Mouse (Mus musculus) CH12.LX (cell line): ENCODE results near the gene Macf1. TPM values are rescaled to one million over a fixed set of nuclear protein-coding genes. Genes with fewer than 3 reads are reported as not detected.

Experiments used
- DNase-seq: peaks from one replicate; pipeline ENCODE4 v3.0.0-alpha.2; 2013; ENCODE audit errors: extremely low read depth
- H3K27ac ChIP-seq: 2 replicates; pipeline ENCODE4 v1.5.1; 2012; ENCODE audit warnings: low read depth, mild to moderate bottlenecking, control low read depth, moderate library complexity; ENCODE audit not compliant: insufficient read depth
- H3K27me3 ChIP-seq: replicated peaks from 2 replicates; pipeline ENCODE3; 2012; ENCODE audit warnings: inconsistent platforms
- H3K36me3 ChIP-seq, 2 experiments: replicated peaks in 1 of 2; 2 replicates each; pipeline versions ENCODE3 to v1.6.1; 2012; ENCODE audit warnings: inconsistent platforms in 1 of 2, low read length in 1 of 2, mild to moderate bottlenecking in 1 of 2, mixed read lengths in 1 of 2, moderate library complexity in 1 of 2; ENCODE audit not compliant: control insufficient read depth in 1 of 2, insufficient read depth in 1 of 2
- H3K4me1 ChIP-seq, 2 experiments: 2 replicates each; pipeline ENCODE4 v1.6.1; 2012; ENCODE audit warnings: inconsistent platforms in 1 of 2, moderate library complexity in 1 of 2; ENCODE audit not compliant: insufficient read depth in 2 of 2, control insufficient read depth in 1 of 2
- H3K4me2 ChIP-seq: 2 replicates; pipeline ENCODE4 v1.6.1; 2012; ENCODE audit warnings: low read depth, mild to moderate bottlenecking, control low read depth; ENCODE audit not compliant: poor library complexity, insufficient read depth, severe bottlenecking
- H3K4me3 ChIP-seq, 3 experiments: fragments of 150-350 bp in 1 of 3; sonication (generic) in 1 of 3; replicated peaks in 1 of 3; 2 replicates each; pipeline versions ENCODE3 to v1.5.1; 2011 to 2012; ENCODE audit warnings: low read depth in 2 of 3, low read length in 2 of 3, mild to moderate bottlenecking in 2 of 3, moderate library complexity in 2 of 3, control low read depth in 1 of 3, improper control_type of control experiment in 1 of 3, inconsistent platforms in 1 of 3, mixed read lengths in 1 of 3; ENCODE audit not compliant: poor library complexity in 1 of 3
- H3K79me2 ChIP-seq: replicated peaks from 2 replicates; pipeline ENCODE4 v1.6.1; 2012; ENCODE audit warnings: mild to moderate bottlenecking, moderate library complexity; ENCODE audit not compliant: control insufficient read depth, poor library complexity, insufficient read depth, severe bottlenecking; ENCODE audit errors: extremely low read depth
- H3K9ac ChIP-seq: 2 replicates; pipeline ENCODE4 v1.6.1; 2012; ENCODE audit warnings: low read depth, mild to moderate bottlenecking, control low read depth, moderate library complexity; ENCODE audit not compliant: insufficient read depth
- H3K9me3 ChIP-seq: replicated peaks from 2 replicates; pipeline ENCODE3; 2012; ENCODE audit warnings: low read length, inconsistent platforms, mixed read lengths
- CHD2 ChIP-seq: IDR thresholded peaks from 2 replicates; pipeline ENCODE4 v1.6.1; 2011; ENCODE audit warnings: low read length, improper control_type of control experiment
- CTCF ChIP-seq, 2 experiments: IDR thresholded peaks in 1 of 2; conservative IDR thresholded peaks in 1 of 2; 2 replicates each; pipeline ENCODE4 v1.5.1; 2011 to 2012; ENCODE audit warnings: low read depth in 2 of 2, low read length in 2 of 2, improper control_type of control experiment in 1 of 2, inconsistent platforms in 1 of 2, mild to moderate bottlenecking in 1 of 2, moderate library complexity in 1 of 2
- ELF1 ChIP-seq: IDR thresholded peaks from 2 replicates; pipeline ENCODE4 v1.6.1; 2014; ENCODE audit warnings: low read depth, mild to moderate bottlenecking, inconsistent platforms, low read length, improper control_type of control experiment
- EP300 ChIP-seq: IDR thresholded peaks from 2 replicates; pipeline ENCODE4 v1.6.1; 2011; ENCODE audit warnings: low read length, improper control_type of control experiment
- ETS1 ChIP-seq: conservative IDR thresholded peaks from 2 replicates; pipeline ENCODE4 v1.6.1; 2012; ENCODE audit warnings: low read depth, mild to moderate bottlenecking, inconsistent platforms, low read length, improper control_type of control experiment, moderate library complexity
- IRF4 ChIP-seq: IDR thresholded peaks from 2 replicates; pipeline ENCODE4 v1.6.1; 2014; ENCODE audit warnings: low read depth, mild to moderate bottlenecking, inconsistent platforms, low read length, improper control_type of control experiment
- JUN ChIP-seq: IDR thresholded peaks from 2 replicates; pipeline ENCODE4 v1.6.1; 2011; ENCODE audit warnings: low read depth, mild to moderate bottlenecking, low read length, improper control_type of control experiment, moderate library complexity; ENCODE audit not compliant: insufficient read depth
- JUND ChIP-seq: conservative IDR thresholded peaks from 2 replicates; pipeline ENCODE4 v1.6.1; 2011; ENCODE audit warnings: low read depth, low read length, improper control_type of control experiment
- MAFK ChIP-seq: IDR thresholded peaks from 2 replicates; pipeline ENCODE4 v1.6.1; 2011; ENCODE audit warnings: low read length, improper control_type of control experiment; ENCODE audit not compliant: insufficient replicate concordance
- MAX ChIP-seq: IDR thresholded peaks from 2 replicates; pipeline ENCODE4 v1.6.1; 2011; ENCODE audit warnings: low read length, improper control_type of control experiment
- MAZ ChIP-seq: IDR thresholded peaks from 2 replicates; pipeline ENCODE4 v1.6.1; 2012; ENCODE audit warnings: low read depth, mild to moderate bottlenecking, inconsistent platforms, low read length, improper control_type of control experiment, moderate library complexity
- MXI1 ChIP-seq: IDR thresholded peaks from 2 replicates; pipeline ENCODE4 v1.6.1; 2011; ENCODE audit warnings: mild to moderate bottlenecking, low read depth, low read length, improper control_type of control experiment
- NRF1 ChIP-seq: IDR thresholded peaks from 2 replicates; pipeline ENCODE4 v1.6.1; 2014; ENCODE audit warnings: low read depth, mild to moderate bottlenecking, inconsistent platforms, low read length, improper control_type of control experiment, moderate library complexity
- PAX5 ChIP-seq: IDR thresholded peaks from 2 replicates; pipeline ENCODE4 v1.6.1; 2012; ENCODE audit warnings: low read length, inconsistent platforms, mixed read lengths
- POLR2A ChIP-seq: IDR thresholded peaks from 2 replicates; pipeline ENCODE4 v1.6.1; 2011; ENCODE audit warnings: low read depth, mild to moderate bottlenecking, improper control_type of control experiment, low read length
- POLR2AphosphoS2 ChIP-seq: IDR thresholded peaks from 2 replicates; pipeline ENCODE4 v1.6.1; 2011; ENCODE audit warnings: low read depth, low read length, improper control_type of control experiment
- SIN3A ChIP-seq: IDR thresholded peaks from 2 replicates; pipeline ENCODE4 v1.6.1; 2012; ENCODE audit warnings: low read length, improper control_type of control experiment, inconsistent platforms
- SMC3 ChIP-seq: IDR thresholded peaks from 2 replicates; pipeline ENCODE4 v1.6.1; 2011; ENCODE audit warnings: low read depth, low read length, improper control_type of control experiment
- TBP ChIP-seq: conservative IDR thresholded peaks from 2 replicates; pipeline ENCODE4 v1.6.1; 2011; ENCODE audit warnings: low read depth, low read length, improper control_type of control experiment
- UBTF ChIP-seq: IDR thresholded peaks from 2 replicates; pipeline ENCODE4 v1.6.1; 2012; ENCODE audit warnings: low read depth, mild to moderate bottlenecking, inconsistent platforms, low read length, improper control_type of control experiment, moderate library complexity
- ZMIZ1 ChIP-seq: IDR thresholded peaks from 2 replicates; pipeline ENCODE4 v1.6.1; 2012; ENCODE audit warnings: low read depth, mild to moderate bottlenecking, inconsistent platforms, low read length, improper control_type of control experiment
- ZNF384 ChIP-seq: IDR thresholded peaks from 2 replicates; pipeline ENCODE4 v1.6.1; 2012; ENCODE audit warnings: low read depth, low read length, improper control_type of control experiment, inconsistent platforms
- dilution Hi-C: fragments of 300-500 bp; cut with MboI; formaldehyde crosslinking; loops from 2 replicates; pipeline ENCODE4 v1.14.3; 2020; ENCODE audit warnings: low sequenced_read_pairs; ENCODE audit not compliant: extremely low pct_unique_long_range_greater_than_20kb, extremely low pct_ligation_motif_present
- in situ Hi-C: fragments of 300-500 bp; cut with MboI; formaldehyde crosslinking; loops from 3 replicates; pipeline ENCODE4 v1.14.3; 2019; ENCODE audit warnings: low sequenced_read_pairs, low pct_ligation_motif_present, low pct_unique_long_range_greater_than_20kb, mixed read lengths
- polyA plus RNA-seq: library from polyadenylated mRNA; unstranded; fragments of >175 nt; gene quantifications from 2 replicates; pipeline ENCODE4 v1.2.1, GENCODE M21; 2012; ENCODE audit warnings: low read depth; ENCODE audit not compliant: insufficient read length
- total RNA-seq, 2 experiments: library from RNA; depleted of rRNA; stranded (reverse); fragments of 300-350 nt in 1 of 2; fragments of >200 nt in 1 of 2; gene quantifications; 2 replicates each; pipeline ENCODE4 v1.2.3; 2012 to 2014

Gene Macf1
- total and polyA plus RNA-seq, 3 experiments, result 63.3 to 93.3 (median 77.8) TPM

DNA sequence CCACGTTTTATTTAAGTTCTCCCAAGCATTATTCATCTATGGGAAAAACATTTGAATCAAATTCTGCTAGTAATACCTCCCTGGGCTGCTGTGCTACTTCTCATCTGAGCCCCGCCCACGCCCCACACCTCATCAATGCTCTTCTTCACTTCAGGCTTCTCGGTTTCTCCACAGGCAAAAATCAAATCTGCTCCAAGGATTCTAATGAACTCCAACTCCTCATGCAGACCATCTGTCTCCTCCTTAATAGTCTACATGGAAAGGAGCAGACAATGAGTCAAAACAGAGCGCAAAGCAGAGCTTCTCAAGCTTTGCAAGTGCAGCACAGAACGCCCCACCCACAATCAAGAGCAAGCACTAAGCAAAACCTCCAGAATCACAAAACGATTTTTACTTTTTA, 301.0 kb downstream of the Macf1 start:
- dilution Hi-C loops, result no loop called here
- in situ Hi-C loops, result no loop called here
- DNase-seq, result no peak
- Histone ChIP-seq H3K4me2 (no peak overlapping the region), H3K27ac (no peak overlapping the region), H3K36me3 (peaks cover 61 to 88% of the 10 kb centered on the region in 2 experiments), H3K9ac (no peak overlapping the region), H3K9me3 (no peaks in the 10 kb centered on the region), H3K27me3 (no peaks in the 10 kb centered on the region), H3K4me1 (no peaks in the 10 kb centered on the region), H3K4me3 (no peak overlapping the region), H3K79me2 (no peaks in the 10 kb centered on the region)
- no peak for TF ChIP-seq ZMIZ1
- no peak for TF ChIP-seq PAX5
- TF ChIP-seq CTCF (conservative IDR thresholded peaks at IDR 0.05 in 1 of 2, IDR thresholded peaks at IDR 0.05 in 1 of 2; ENCODE audit: low read depth in 2 of 2, low read length in 2 of 2), result no peak
- TF ChIP-seq EP300, result no peak
- TF ChIP-seq JUND, result no peak
- no peak for TF ChIP-seq MAZ

DNA sequence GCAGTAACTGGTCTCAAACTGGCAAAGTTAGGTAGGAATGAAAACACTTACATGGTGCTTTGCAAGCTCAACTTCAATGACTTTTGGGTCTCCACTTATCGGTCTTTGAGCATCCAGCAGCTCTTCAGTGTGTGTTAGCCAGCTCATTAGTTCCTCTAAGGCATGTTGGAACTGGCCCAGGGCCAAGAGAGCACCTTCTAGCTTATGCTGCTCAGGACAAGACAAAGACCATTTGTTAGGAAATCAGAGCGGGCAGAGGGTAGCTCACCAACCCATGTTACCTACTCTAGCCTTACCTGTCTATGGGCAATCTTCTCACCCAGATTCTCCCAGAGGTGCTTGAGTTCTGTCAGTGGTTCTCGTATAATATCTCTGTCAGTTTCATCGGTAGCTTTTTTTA, 302.1 kb downstream of the Macf1 start:
- no peak for TF ChIP-seq CHD2
- TF ChIP-seq UBTF, result no peak
- TF ChIP-seq SIN3A, result no peak
- TF ChIP-seq ETS1, result no peak
- no peak for TF ChIP-seq IRF4
- no peak for TF ChIP-seq MAFK
- no peak for TF ChIP-seq MXI1
- TF ChIP-seq POLR2AphosphoS2, result no peak
- no peak for TF ChIP-seq MAX
- no peak for TF ChIP-seq TBP
- no peak for TF ChIP-seq NRF1
- TF ChIP-seq SMC3, result no peak
- no peak for TF ChIP-seq POLR2A
- no peak for TF ChIP-seq ZNF384
- no peak for TF ChIP-seq JUN
- TF ChIP-seq CTCF (conservative IDR thresholded peaks at IDR 0.05 in 1 of 2, IDR thresholded peaks at IDR 0.05 in 1 of 2; ENCODE audit: low read depth in 2 of 2, low read length in 2 of 2), result no peak
- TF ChIP-seq ELF1, result no peak
- H3K4me2 ChIP-seq, result no peak overlapping the region
- no peak overlapping the region for H3K27ac ChIP-seq
- H3K79me2 ChIP-seq, result no peaks in the 10 kb centered on the region
- no peak for DNase-seq
- H3K27me3 ChIP-seq, result no peaks in the 10 kb centered on the region
- no peaks in the 10 kb centered on the region for H3K9me3 ChIP-seq
- in situ Hi-C loops (no loop called here), dilution Hi-C loops (no loop called here)
- peaks cover 59 to 89% of the 10 kb centered on the region in 2 experiments for H3K36me3 ChIP-seq
- no peak overlapping the region for H3K4me3 ChIP-seq
- no peak overlapping the region for H3K9ac ChIP-seq
- no peaks in the 10 kb centered on the region for H3K4me1 ChIP-seq
